Mouse (Mus musculus) hindbrain, embryonic 12.5 days (tissue): ENCODE results near the gene Slc13a2. TPM values are rescaled to one million over a fixed set of nuclear protein-coding genes. Genes with fewer than 3 reads are reported as not detected.

Experiments
- ATAC-seq: fragments of 200-750 bp; cut with Nextera tagmentation; 2 replicates; pipeline ENCODE4 v1.8.0; 2017; ENCODE audit warnings: moderate TSS enrichment; ENCODE audit not compliant: low FRiP score
- H3K27ac ChIP-seq: fragments of 300-500 bp; sonication (generic); 2 replicates; pipeline ENCODE4 v1.5.1; 2016; ENCODE audit warnings: mild to moderate bottlenecking
- H3K27me3 ChIP-seq: fragments of 300-500 bp; sonication (generic); 2 replicates; pipeline ENCODE4 v1.6.1; 2016; ENCODE audit warnings: mild to moderate bottlenecking
- H3K36me3 ChIP-seq: fragments of 300-500 bp; sonication (generic); 2 replicates; pipeline ENCODE4 v1.6.1; 2016; ENCODE audit warnings: mild to moderate bottlenecking
- H3K4me1 ChIP-seq: fragments of 300-500 bp; sonication (generic); 2 replicates; pipeline ENCODE4 v1.6.1; 2016
- H3K4me2 ChIP-seq: fragments of 300-500 bp; sonication (generic); replicated peaks from 2 replicates; pipeline ENCODE4 v1.6.1; 2016; ENCODE audit warnings: mild to moderate bottlenecking
- H3K4me3 ChIP-seq: fragments of 300-500 bp; sonication (generic); 2 replicates; pipeline ENCODE4 v1.5.1; 2016; ENCODE audit warnings: mild to moderate bottlenecking
- H3K9ac ChIP-seq: fragments of 300-500 bp; sonication (generic); 2 replicates; pipeline ENCODE4 v1.6.1; 2016; ENCODE audit warnings: mild to moderate bottlenecking, moderate library complexity
- H3K9me3 ChIP-seq: fragments of 300-500 bp; sonication (generic); replicated peaks from 2 replicates; pipeline ENCODE4 v1.6.1; 2016; ENCODE audit warnings: mild to moderate bottlenecking
- WGBS: fragments of 180-500 bp; shearing (Covaris S2); methylation state at CpG from one replicate; pipeline ENCODE4 v1.1.7; 2016; 5-methylcytosine and 5-hydroxymethylcytosine counted together
- polyA plus RNA-seq: library from polyadenylated mRNA; unstranded; fragments of >200 nt; fragmentation: Nextera tagmentation; extraction: Ambion mirVana; gene quantifications from 2 replicates; pipeline ENCODE4 v1.2.1, GENCODE M21; 2016

Gene Slc13a2
- polyA plus RNA-seq, 1 experiment from 2014 or later: not detected

GRCm38 (mm10) chr11:78455308-78455707, 33.3 kb upstream of the Slc13a2 start:
- no peaks in the 10 kb centered on the region for H3K4me1 ChIP-seq
- no peak overlapping the region for H3K4me3 ChIP-seq
- H3K36me3 ChIP-seq: no peaks in the 10 kb centered on the region
- H3K27me3 ChIP-seq: no peaks in the 10 kb centered on the region; the same call in 1 of the 2 replicates
- H3K4me2 ChIP-seq: no peak overlapping the region
- H3K9me3 ChIP-seq: no peaks in the 10 kb centered on the region
- H3K27ac ChIP-seq: no peak overlapping the region
- 51% methylated on average over 5 of the region's 5 CpGs for WGBS
- no peak overlapping the region for H3K9ac ChIP-seq
- ATAC-seq: no peak

- no peak overlapping the region for H3K27ac ChIP-seq
- H3K4me3 ChIP-seq: no peak overlapping the region
- H3K9ac ChIP-seq: no peak overlapping the region
- H3K27me3 ChIP-seq: no peaks in the 10 kb centered on the region
- H3K4me1 ChIP-seq: no peaks in the 10 kb centered on the region
- H3K36me3 ChIP-seq: no peaks in the 10 kb centered on the region
- ATAC-seq: no peak
- H3K4me2 ChIP-seq: no peak overlapping the region
- H3K9me3 ChIP-seq: no peaks in the 10 kb centered on the region
- 73% methylated on average over 7 of the region's 7 CpGs for WGBS
These were observed 32.3 kb upstream of the Slc13a2 start for GRCm38 (mm10) chr11:78454276-78454675.

- Histone ChIP-seq H3K9me3 (no peaks in the 10 kb centered on the region), H3K9ac (no peak overlapping the region), H3K4me2 (no peak overlapping the region), H3K36me3 (no peaks in the 10 kb centered on the region), H3K4me1 (no peaks in the 10 kb centered on the region), H3K4me3 (no peak overlapping the region), H3K27me3 (no peaks in the 10 kb centered on the region), H3K27ac (no peak overlapping the region)
- no peak for ATAC-seq
- WGBS: 13% methylated on average over 4 of the region's 4 CpGs
These were observed 31.7 kb upstream of the Slc13a2 start for GRCm38 (mm10) chr11:78453675-78454074.

- Histone ChIP-seq H3K4me2 (no peak overlapping the region), H3K27me3 (no peaks in the 10 kb centered on the region), H3K9ac (no peak overlapping the region), H3K27ac (no peak overlapping the region), H3K4me3 (no peak overlapping the region), H3K9me3 (no peaks in the 10 kb centered on the region), H3K36me3 (no peaks in the 10 kb centered on the region), H3K4me1 (no peaks in the 10 kb centered on the region)
- ATAC-seq: no peak
- 47% methylated on average over 2 of the region's 2 CpGs for WGBS
These were observed 28.3 kb upstream of the Slc13a2 start for GRCm38 (mm10) chr11:78450337-78450736.

- Histone ChIP-seq H3K4me1 (no peaks in the 10 kb centered on the region), H3K27ac (no peak overlapping the region), H3K4me2 (no peak overlapping the region), H3K9ac (no peak overlapping the region), H3K27me3 (no peaks in the 10 kb centered on the region), H3K4me3 (no peak overlapping the region), H3K36me3 (no peaks in the 10 kb centered on the region), H3K9me3 (no peaks in the 10 kb centered on the region)
- no peak for ATAC-seq
- 92% methylated on average over 1 of the region's 1 CpGs for WGBS
These were observed 26.2 kb upstream of the Slc13a2 start for GRCm38 (mm10) chr11:78448242-78448641.

GRCm38 (mm10) chr11:78447168-78447567, 25.2 kb upstream of the Slc13a2 start:
- ATAC-seq: no peak
- no peak overlapping the region for H3K4me3 ChIP-seq
- no peak overlapping the region for H3K27ac ChIP-seq
- H3K27me3 ChIP-seq: no peaks in the 10 kb centered on the region
- no peak overlapping the region for H3K9ac ChIP-seq
- no peaks in the 10 kb centered on the region for H3K9me3 ChIP-seq
- WGBS: 72% methylated on average over 3 of the region's 3 CpGs
- no peak overlapping the region for H3K4me2 ChIP-seq
- no peaks in the 10 kb centered on the region for H3K4me1 ChIP-seq
- no peaks in the 10 kb centered on the region for H3K36me3 ChIP-seq

DNA sequence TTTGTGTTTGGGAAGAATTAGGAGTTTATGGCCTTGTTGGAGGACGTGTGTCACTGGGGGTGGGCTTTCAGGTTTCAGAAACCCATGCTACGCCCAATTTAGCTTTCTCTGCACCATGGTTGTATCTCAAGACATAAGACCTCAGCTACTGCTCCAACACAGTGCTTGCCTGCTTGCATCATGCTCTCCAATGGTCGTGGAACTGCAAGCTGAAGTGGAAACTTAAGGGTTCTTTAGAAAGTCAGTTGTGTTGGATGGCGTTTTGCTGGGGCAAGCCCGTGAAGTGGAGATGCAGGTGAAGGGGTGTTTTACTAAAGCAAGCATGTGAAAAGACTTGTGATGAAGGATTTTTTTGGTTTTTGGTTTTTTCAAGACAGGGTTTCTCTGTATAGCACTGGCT, 21.1 kb upstream of the Slc13a2 start:
- no peak overlapping the region for H3K4me3 ChIP-seq
- no peak overlapping the region for H3K4me2 ChIP-seq
- H3K4me1 ChIP-seq: no peaks in the 10 kb centered on the region
- WGBS: 74% methylated on average over 5 of the region's 5 CpGs
- ATAC-seq: no peak
- H3K27ac ChIP-seq: no peak overlapping the region
- no peaks in the 10 kb centered on the region for H3K36me3 ChIP-seq
- H3K27me3 ChIP-seq: no peaks in the 10 kb centered on the region
- H3K9me3 ChIP-seq: no peaks in the 10 kb centered on the region
- no peak overlapping the region for H3K9ac ChIP-seq

GRCm38 (mm10) chr11:78438399-78438930, 16.4 kb upstream of the Slc13a2 start:
- H3K4me1 ChIP-seq: peaks cover 8% of the 10 kb centered on the region
- no peak overlapping the region for H3K4me2 ChIP-seq
- H3K27me3 ChIP-seq: 0 out of 2 replicates have a peak, but pooled peaks cover 3% of the 10 kb centered on the region
- no peaks in the 10 kb centered on the region for H3K9me3 ChIP-seq
- H3K9ac ChIP-seq: no peak overlapping the region
- no peak for ATAC-seq
- no peak overlapping the region for H3K27ac ChIP-seq
- 86% methylated on average over 3 of the region's 3 CpGs for WGBS
- no peaks in the 10 kb centered on the region for H3K36me3 ChIP-seq
- no peak overlapping the region for H3K4me3 ChIP-seq

GRCm38 (mm10) chr11:78437182-78437581, 15.2 kb upstream of the Slc13a2 start:
- no peak overlapping the region for H3K27ac ChIP-seq
- H3K36me3 ChIP-seq: no peaks in the 10 kb centered on the region
- H3K4me2 ChIP-seq: no peak overlapping the region
- 96% methylated on average over 7 of the region's 7 CpGs for WGBS
- peaks cover 8% of the 10 kb centered on the region for H3K4me1 ChIP-seq
- H3K9ac ChIP-seq: no peak overlapping the region
- H3K4me3 ChIP-seq: no peak overlapping the region
- no peak for ATAC-seq
- H3K9me3 ChIP-seq: no peaks in the 10 kb centered on the region
- 0 out of 2 replicates have a peak, but pooled peaks cover 3% of the 10 kb centered on the region for H3K27me3 ChIP-seq

DNA sequence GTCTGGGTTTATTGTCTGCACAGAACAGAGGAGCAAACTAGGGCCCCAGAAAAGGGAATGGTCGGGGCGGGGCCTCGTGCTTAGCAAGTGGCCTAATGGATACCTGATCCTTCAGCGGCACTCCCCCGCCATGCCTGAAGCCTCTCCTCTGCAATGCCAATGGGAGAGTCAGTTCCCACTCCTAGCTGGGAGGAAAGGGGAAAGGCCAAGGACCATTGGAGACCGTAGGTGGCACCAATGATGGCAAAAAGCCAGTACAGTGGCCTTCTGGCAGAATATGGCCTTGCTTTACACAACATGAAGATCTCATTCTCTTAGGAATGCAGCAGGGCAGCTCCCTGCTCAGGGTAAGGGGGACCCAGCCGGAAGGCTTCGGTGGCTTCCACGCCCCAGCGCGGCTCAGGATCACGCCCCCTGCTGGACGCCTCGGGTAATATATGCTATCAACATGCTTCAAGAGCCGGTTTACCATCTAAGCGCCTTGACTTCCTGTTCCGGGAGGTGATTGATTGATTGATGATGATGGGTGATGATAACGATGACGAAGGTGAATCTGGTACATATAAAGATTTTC, 13.8 kb upstream of the Slc13a2 start:
- Histone ChIP-seq H3K36me3 (no peaks in the 10 kb centered on the region), H3K27ac (no peak overlapping the region), H3K4me3 (no peak overlapping the region), H3K9ac (no peak overlapping the region), H3K4me1 (peaks cover 8% of the 10 kb centered on the region), H3K27me3 (0 out of 2 replicates have a peak, but pooled peaks cover 3% of the 10 kb centered on the region), H3K4me2 (peak overlapping the region; percentile 24; the same call in 1 of the 2 replicates), H3K9me3 (no peaks in the 10 kb centered on the region)
- ATAC-seq: no peak
- WGBS: 6% methylated on average over 19 of the region's 19 CpGs

GRCm38 (mm10) chr11:78434052-78434451, 12.0 kb upstream of the Slc13a2 start:
- no peak overlapping the region for H3K4me3 ChIP-seq
- H3K36me3 ChIP-seq: no peaks in the 10 kb centered on the region
- H3K4me2 ChIP-seq: no peak overlapping the region
- H3K4me1 ChIP-seq: peaks cover 8% of the 10 kb centered on the region
- H3K27me3 ChIP-seq: 0 out of 2 replicates have a peak, but pooled peaks cover 3% of the 10 kb centered on the region
- H3K9me3 ChIP-seq: no peaks in the 10 kb centered on the region
- H3K9ac ChIP-seq: no peak overlapping the region
- 74% methylated on average over 4 of the region's 4 CpGs for WGBS
- no peak overlapping the region for H3K27ac ChIP-seq
- ATAC-seq: no peak

DNA sequence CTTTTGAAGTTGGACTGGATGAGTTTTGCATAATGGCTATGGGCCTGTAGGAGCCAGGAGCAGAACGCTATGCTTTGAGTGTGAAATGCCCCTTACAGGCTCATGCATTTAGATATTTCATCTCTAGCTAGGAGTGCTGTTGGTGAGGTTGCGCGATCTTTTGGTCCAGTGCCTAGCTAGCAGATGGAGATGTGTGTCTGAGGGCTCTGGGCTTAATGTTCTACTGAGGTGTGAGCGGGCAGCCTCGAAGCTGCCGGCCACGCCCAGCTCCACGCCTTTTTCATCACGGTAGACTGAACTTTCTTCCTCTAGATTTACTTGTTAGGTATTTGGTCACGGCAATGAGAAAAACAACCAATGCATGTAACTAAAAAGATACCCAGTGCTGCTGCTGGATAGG, 9.2 kb upstream of the Slc13a2 start:
- Histone ChIP-seq H3K9ac (no peak overlapping the region), H3K36me3 (no peaks in the 10 kb centered on the region), H3K27me3 (0 out of 2 replicates have a peak, but pooled peaks cover 3% of the 10 kb centered on the region), H3K27ac (no peak overlapping the region), H3K4me1 (peaks cover 8% of the 10 kb centered on the region), H3K4me3 (no peak overlapping the region), H3K4me2 (no peak overlapping the region), H3K9me3 (no peaks in the 10 kb centered on the region)
- 88% methylated on average over 10 of the region's 10 CpGs for WGBS
- ATAC-seq: no peak
